Mouse (Mus musculus): ENCODE measurements around the gene Etnk2.

Etnk2 gene

GRCm38 (mm10) chr1:133363276-133364021 is at the start of gene Etnk2:
Gene Etnk2 (plus strand): TSS chr1:133363572.
- TF ChIP-seq GATA4 (IDR thresholded peaks at IDR 0.05; ENCODE audit: insufficient replicate concordance, low read length): no peak

DNA sequence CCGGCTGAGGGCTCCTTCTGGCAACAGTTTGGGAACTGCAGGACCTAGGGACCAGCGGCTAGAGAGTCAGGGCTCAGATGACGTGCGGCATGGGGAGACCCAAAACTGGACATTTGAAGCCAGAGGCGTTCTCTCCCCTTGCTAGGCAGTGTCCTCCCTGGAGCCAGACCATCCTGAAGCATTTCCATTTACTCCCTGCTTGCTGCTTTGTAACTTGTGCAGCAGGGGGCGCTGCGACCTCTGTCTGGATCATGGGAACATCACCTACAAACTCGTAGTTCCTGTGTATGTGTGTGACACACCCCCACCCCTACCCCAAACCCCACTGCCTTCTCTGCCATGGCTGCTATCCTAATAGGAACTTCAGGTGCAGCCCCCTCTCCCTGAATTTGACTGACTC is 49.0 kb upstream of the Etnk2 start:
- no peak for TF ChIP-seq GATA4 (IDR thresholded peaks at IDR 0.05; ENCODE audit: insufficient replicate concordance, low read length)

DNA sequence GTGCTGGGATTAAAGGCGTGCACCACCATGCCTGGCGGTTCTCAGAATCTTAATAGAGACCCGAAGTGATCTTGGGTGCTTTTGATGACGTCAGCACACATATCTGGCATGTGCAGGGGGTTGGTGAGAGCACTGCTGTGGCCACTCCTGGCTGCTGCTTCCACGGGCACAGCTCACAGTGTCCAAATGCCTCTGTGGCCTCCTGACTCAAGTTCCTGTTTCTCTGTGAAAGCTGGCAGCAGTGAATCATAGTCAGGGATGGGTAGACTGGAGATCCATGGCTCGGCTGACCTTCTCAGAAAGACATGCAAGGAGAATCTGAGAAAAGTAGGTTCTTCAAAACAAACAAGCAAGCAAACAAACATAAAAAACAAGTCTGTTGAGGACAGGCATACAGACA is 47.6 kb upstream of the Etnk2 start:
- no peak for TF ChIP-seq GATA4 (IDR thresholded peaks at IDR 0.05; ENCODE audit: insufficient replicate concordance, low read length)

GRCm38 (mm10) chr1:133316577-133316976 is 46.8 kb upstream of the Etnk2 start:
- no peak for TF ChIP-seq GATA4 (IDR thresholded peaks at IDR 0.05; ENCODE audit: insufficient replicate concordance, low read length)

DNA sequence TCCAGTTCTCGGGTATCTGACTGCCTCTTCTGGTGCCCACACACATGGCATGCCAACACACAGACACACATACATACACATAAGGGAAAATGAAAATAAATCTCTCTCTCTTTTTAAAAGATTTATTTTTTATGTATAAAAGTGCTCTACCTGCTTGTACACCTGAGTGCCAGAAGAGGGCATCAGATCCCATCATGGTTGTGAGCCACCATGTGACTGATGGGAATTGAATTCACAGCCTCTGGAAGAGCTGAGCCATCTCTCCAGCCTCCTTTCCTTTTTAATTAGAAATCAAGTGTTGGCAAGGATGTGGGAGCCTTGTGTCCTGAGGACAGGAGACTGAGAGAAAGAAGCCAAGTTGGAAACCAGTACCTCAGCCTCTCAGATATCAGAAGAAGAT is 46.2 kb upstream of the Etnk2 start:
- no peak for TF ChIP-seq GATA4 (IDR thresholded peaks at IDR 0.05; ENCODE audit: insufficient replicate concordance, low read length)

DNA sequence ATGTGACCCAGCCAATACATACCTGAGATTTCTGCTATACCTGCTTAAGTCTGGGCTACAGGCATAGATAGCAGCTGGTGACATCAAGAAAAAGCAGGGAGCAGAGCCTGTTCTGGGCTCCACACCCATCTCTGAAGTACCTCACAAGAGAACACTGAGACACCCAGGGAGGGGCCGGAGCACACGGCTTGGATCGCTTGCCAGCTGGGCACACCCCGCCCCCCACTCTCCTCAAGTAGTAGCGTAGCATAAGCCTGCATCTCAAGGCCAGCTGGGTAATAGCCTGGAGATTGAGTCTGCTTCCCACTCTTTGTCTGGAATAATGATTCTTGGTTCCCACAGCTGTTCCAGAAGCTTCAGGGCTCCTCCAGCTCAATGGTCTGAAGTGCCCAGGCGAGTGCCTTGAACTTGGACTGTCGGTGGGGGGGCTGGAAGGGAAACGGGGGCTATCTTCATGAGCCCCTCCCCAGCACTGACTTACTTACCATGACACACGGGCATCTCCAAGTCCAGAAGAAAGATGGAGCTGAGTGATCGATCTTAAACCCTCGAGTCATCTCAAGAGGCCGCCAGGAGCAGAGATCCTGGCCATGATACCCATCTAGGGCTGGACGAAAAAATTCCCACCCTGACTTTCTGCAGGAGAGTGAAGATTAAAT is 42.0 kb upstream of the Etnk2 start, which contains the start of gene Kiss1:
TSS of gene Kiss1 (plus strand) at position 609 of the 659 bp plus-strand sequence.
- no peak for TF ChIP-seq GATA4 (IDR thresholded peaks at IDR 0.05; ENCODE audit: insufficient replicate concordance, low read length)

DNA sequence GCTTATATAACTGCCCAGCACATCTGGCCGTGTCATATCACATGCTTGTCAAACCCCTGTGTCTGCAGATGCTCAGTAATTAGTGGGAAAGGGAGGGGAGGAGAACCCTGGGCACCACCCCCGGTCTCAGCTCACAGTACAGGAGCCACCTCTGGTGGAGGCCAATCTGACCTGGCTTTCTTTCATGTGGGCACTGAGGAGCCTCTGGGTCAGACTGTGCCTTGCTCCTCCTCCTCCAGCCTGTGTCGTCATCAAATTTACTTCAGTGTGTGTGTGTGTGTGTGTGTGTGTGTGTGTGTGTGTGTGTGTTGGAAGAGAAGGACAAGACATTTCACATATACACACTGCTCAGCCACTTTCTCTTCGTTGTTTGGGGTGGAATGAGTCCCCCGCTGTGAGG is 40.0 kb upstream of the Etnk2 start:
- TF ChIP-seq GATA4 (IDR thresholded peaks at IDR 0.05; ENCODE audit: insufficient replicate concordance, low read length): no peak

- TF ChIP-seq GATA4 (IDR thresholded peaks at IDR 0.05; ENCODE audit: insufficient replicate concordance, low read length): no peak
These were observed 37.4 kb upstream of the Etnk2 start for GRCm38 (mm10) chr1:133325951-133326350.

DNA sequence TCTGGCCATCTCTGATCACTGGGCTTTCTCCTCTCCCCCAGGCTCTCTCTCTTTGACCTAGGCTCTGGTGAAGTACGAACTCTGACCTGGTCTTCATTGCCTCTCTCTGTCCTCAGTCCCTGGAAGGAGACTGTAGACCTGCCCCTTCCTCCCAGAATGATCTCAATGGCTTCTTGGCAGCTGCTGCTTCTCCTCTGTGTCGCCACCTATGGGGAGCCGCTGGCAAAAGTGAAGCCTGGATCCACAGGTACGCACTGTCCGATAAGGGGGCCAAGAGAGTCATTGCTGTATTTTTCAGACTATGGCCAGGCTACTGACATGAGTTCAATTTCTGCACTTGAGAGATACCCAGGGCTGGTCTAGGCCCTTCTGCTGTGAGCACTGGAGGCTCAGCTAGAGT is 36.3 kb upstream of the Etnk2 start:
- no peak for TF ChIP-seq GATA4 (IDR thresholded peaks at IDR 0.05; ENCODE audit: insufficient replicate concordance, low read length)

DNA sequence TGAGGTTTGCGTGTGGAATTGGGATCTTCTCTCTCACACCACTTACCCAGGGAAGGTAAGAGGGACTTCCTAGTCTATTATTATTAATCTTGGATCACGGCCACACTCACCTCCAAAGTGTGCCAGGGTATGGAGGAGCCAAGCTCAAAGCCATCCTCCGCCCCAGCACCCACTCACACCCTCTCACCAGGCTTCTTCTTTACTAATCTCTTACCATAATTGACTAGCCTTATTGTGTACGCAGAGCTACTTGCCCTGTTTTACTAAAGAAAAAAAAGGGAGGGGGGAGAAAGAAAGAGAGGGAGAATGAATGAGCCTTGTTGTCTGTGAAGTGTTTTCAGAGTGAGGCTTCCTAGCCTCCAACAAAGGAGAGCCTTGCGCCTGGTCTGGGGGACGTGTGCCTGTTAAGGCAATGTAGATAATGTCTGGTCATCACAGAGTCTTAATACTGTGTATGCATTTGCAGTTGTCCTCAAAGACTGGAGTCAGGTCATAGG is 35.0 kb upstream of the Etnk2 start:
- no peak for TF ChIP-seq GATA4 (IDR thresholded peaks at IDR 0.05; ENCODE audit: insufficient replicate concordance, low read length)

- TF ChIP-seq GATA4 (IDR thresholded peaks at IDR 0.05; ENCODE audit: insufficient replicate concordance, low read length): no peak
These were observed 34.3 kb upstream of the Etnk2 start for GRCm38 (mm10) chr1:133328896-133329637.

- no peak for TF ChIP-seq GATA4 (IDR thresholded peaks at IDR 0.05; ENCODE audit: insufficient replicate concordance, low read length)
These were observed 33.8 kb upstream of the Etnk2 start for GRCm38 (mm10) chr1:133329638-133329964.

- TF ChIP-seq GATA4 (IDR thresholded peaks at IDR 0.05; ENCODE audit: insufficient replicate concordance, low read length): no peak
These were observed 32.2 kb upstream of the Etnk2 start for GRCm38 (mm10) chr1:133331142-133331541.

- no peak for TF ChIP-seq GATA4 (IDR thresholded peaks at IDR 0.05; ENCODE audit: insufficient replicate concordance, low read length)
These were observed 30.5 kb upstream of the Etnk2 start for GRCm38 (mm10) chr1:133332656-133333430.

DNA sequence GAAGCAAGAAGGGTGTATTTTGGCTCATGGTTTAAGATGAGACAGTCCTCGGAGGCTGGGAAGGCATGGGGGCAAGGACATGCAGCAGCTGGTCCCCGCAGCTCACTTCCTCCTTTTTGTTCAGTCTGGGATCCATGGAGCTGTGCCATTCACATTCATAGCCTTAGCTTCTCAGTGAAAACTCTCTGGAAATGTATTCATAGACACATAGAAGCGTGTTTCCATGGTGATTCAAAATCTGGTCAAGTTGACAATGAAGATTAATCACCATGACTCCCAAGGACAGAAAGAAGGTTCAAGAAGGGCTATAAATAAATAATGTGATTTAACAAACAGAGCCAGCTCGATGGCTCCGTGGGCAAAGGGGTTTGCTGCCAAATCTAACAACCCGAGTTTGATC is 29.4 kb upstream of the Etnk2 start:
- TF ChIP-seq GATA4 (IDR thresholded peaks at IDR 0.05; ENCODE audit: insufficient replicate concordance, low read length): no peak
